Mouse (Mus musculus): ENCODE results near the gene Mtmr12. TPM values are rescaled to one million over a fixed set of nuclear protein-coding genes. Genes with fewer than 3 reads are reported as not detected.
"Not testable (repeated sequence)": the region's sequence is repeated elsewhere in the genome, so short reads cannot be mapped to it uniquely, and the experiment has no call there.

The Mtmr12 gene
- polyA plus RNA-seq (2016; fragmentation: Nextera tagmentation; extraction: Ambion mirVana): 15.4 and 15.9 TPM in 2 replicates

GRCm38 (mm10) chr15:12204319-12205159, at the start of gene Mtmr12:
TSS of gene Mtmr12 (plus strand) at chr15:12205028.
- DNase-seq (ENCODE audit: extremely low spot score, low spot score): peak; percentile 99
- H3K4me3 ChIP-seq: peak within 1 kb of the TSS; percentile 86
- H3K27ac ChIP-seq: peak within 1 kb of the TSS; percentile 92
- H3K27me3 ChIP-seq (ENCODE audit: poor library complexity, severe bottlenecking): no peaks in the 10 kb centered on the region
- peaks cover 32% of the 10 kb centered on the region for H3K4me1 ChIP-seq
- H3K36me3 ChIP-seq (replicated peaks): no peaks in the 10 kb centered on the region
- WGBS: 1% methylated on average over 58 of the region's 58 CpGs
- no peaks in the 10 kb centered on the region for H3K9me3 ChIP-seq

- Histone ChIP-seq H3K9me3 (no peaks in the 10 kb centered on the region), H3K27ac (no peak overlapping the region), H3K4me3 (no peak overlapping the region), H3K36me3 (replicated peaks) (peaks cover 95% of the 10 kb centered on the region), H3K4me1 (no peaks in the 10 kb centered on the region), H3K27me3 (ENCODE audit: poor library complexity, severe bottlenecking) (no peaks in the 10 kb centered on the region)
- no peak for DNase-seq (ENCODE audit: extremely low spot score, low spot score)
- 92% methylated on average over 5 of the region's 5 CpGs for WGBS
Observed at GRCm38 (mm10) chr15:12178126-12178525, 26.7 kb upstream of the Mtmr12 start.

- H3K27ac ChIP-seq; DNase-seq (ENCODE audit: extremely low spot score, low spot score); H3K4me3 ChIP-seq; H3K4me1 ChIP-seq; H3K27me3 ChIP-seq (ENCODE audit: poor library complexity, severe bottlenecking); H3K9me3 ChIP-seq: not testable (repeated sequence)
- 94% methylated on average over 13 of the region's 13 CpGs for WGBS
- peaks cover 98% of the 10 kb centered on the region for H3K36me3 ChIP-seq (replicated peaks)
Observed at GRCm38 (mm10) chr15:12181181-12181805, 23.5 kb upstream of the Mtmr12 start.

GRCm38 (mm10) chr15:12193880-12194816, 10.7 kb upstream of the Mtmr12 start:
- H3K4me3 ChIP-seq: no peak overlapping the region
- no peaks in the 10 kb centered on the region for H3K27me3 ChIP-seq (ENCODE audit: poor library complexity, severe bottlenecking)
- H3K4me1 ChIP-seq: peaks cover 20% of the 10 kb centered on the region
- WGBS: 72% methylated on average over 25 of the region's 25 CpGs
- peak overlapping the region; percentile 15; the same call in 1 of the 2 replicates for H3K27ac ChIP-seq
- peak; percentile 13 for DNase-seq (ENCODE audit: extremely low spot score, low spot score)
- peaks cover 21% of the 10 kb centered on the region for H3K36me3 ChIP-seq (replicated peaks)
- no peaks in the 10 kb centered on the region for H3K9me3 ChIP-seq

- Histone ChIP-seq H3K4me3 (no peak overlapping the region), H3K27me3 (ENCODE audit: poor library complexity, severe bottlenecking) (no peaks in the 10 kb centered on the region), H3K36me3 (replicated peaks) (peaks cover 17% of the 10 kb centered on the region), H3K4me1 (peaks cover 20% of the 10 kb centered on the region), H3K27ac (no peak overlapping the region), H3K9me3 (no peaks in the 10 kb centered on the region)
- 82% methylated on average over 20 of the region's 20 CpGs for WGBS
- DNase-seq (ENCODE audit: extremely low spot score, low spot score): peak; percentile 11
Observed at GRCm38 (mm10) chr15:12194817-12195735, 9.8 kb upstream of the Mtmr12 start.

- Histone ChIP-seq H3K9me3 (no peaks in the 10 kb centered on the region), H3K27ac (peak overlapping the region; percentile 65; the same call in 1 of the 2 replicates), H3K27me3 (ENCODE audit: poor library complexity, severe bottlenecking) (no peaks in the 10 kb centered on the region), H3K36me3 (replicated peaks) (peaks cover 9% of the 10 kb centered on the region), H3K4me1 (peaks cover 20% of the 10 kb centered on the region), H3K4me3 (no peak overlapping the region)
- no peak for DNase-seq (ENCODE audit: extremely low spot score, low spot score)
- 92% methylated on average over 5 of the region's 6 CpGs for WGBS
Observed at GRCm38 (mm10) chr15:12195966-12196365, 8.9 kb upstream of the Mtmr12 start.

- WGBS: 42% methylated on average over 22 of the region's 22 CpGs
- peak; percentile 63 for DNase-seq (ENCODE audit: extremely low spot score, low spot score)
- Histone ChIP-seq H3K36me3 (replicated peaks) (0 out of 2 replicates have a peak, but pooled peaks cover 2% of the 10 kb centered on the region), H3K27ac (peak overlapping the region; percentile 65), H3K27me3 (ENCODE audit: poor library complexity, severe bottlenecking) (no peaks in the 10 kb centered on the region), H3K4me1 (peaks cover 20% of the 10 kb centered on the region), H3K4me3 (peak overlapping the region; percentile 18; the same call in 1 of the 2 replicates), H3K9me3 (no peaks in the 10 kb centered on the region)
Observed at GRCm38 (mm10) chr15:12196410-12197191, 8.2 kb upstream of the Mtmr12 start.

- H3K4me1 ChIP-seq: peaks cover 20% of the 10 kb centered on the region
- 89% methylated on average over 6 of the region's 6 CpGs for WGBS
- DNase-seq (ENCODE audit: extremely low spot score, low spot score): no peak
- H3K27ac ChIP-seq: no peak overlapping the region
- H3K4me3 ChIP-seq: no peak overlapping the region
- H3K36me3 ChIP-seq (replicated peaks): no peaks in the 10 kb centered on the region
- no peaks in the 10 kb centered on the region for H3K9me3 ChIP-seq
- no peaks in the 10 kb centered on the region for H3K27me3 ChIP-seq (ENCODE audit: poor library complexity, severe bottlenecking)
Observed at GRCm38 (mm10) chr15:12197361-12197760, 7.5 kb upstream of the Mtmr12 start.

- H3K9me3 ChIP-seq: no peaks in the 10 kb centered on the region
- H3K4me3 ChIP-seq: no peak overlapping the region
- WGBS: 95% methylated on average over 7 of the region's 7 CpGs
- H3K27me3 ChIP-seq (ENCODE audit: poor library complexity, severe bottlenecking): no peaks in the 10 kb centered on the region
- no peak for DNase-seq (ENCODE audit: extremely low spot score, low spot score)
- H3K36me3 ChIP-seq (replicated peaks): no peaks in the 10 kb centered on the region
- peaks cover 23% of the 10 kb centered on the region for H3K4me1 ChIP-seq
- H3K27ac ChIP-seq: no peak overlapping the region
Observed at GRCm38 (mm10) chr15:12200021-12200420, 4.8 kb upstream of the Mtmr12 start.

- no peaks in the 10 kb centered on the region for H3K36me3 ChIP-seq (replicated peaks)
- H3K27me3 ChIP-seq (ENCODE audit: poor library complexity, severe bottlenecking): no peaks in the 10 kb centered on the region
- H3K4me1 ChIP-seq: peaks cover 27% of the 10 kb centered on the region
- no peak for DNase-seq (ENCODE audit: extremely low spot score, low spot score)
- no peak overlapping the region for H3K27ac ChIP-seq
- no peaks in the 10 kb centered on the region for H3K9me3 ChIP-seq
- no peak overlapping the region for H3K4me3 ChIP-seq
Observed at GRCm38 (mm10) chr15:12201856-12202255, 3.0 kb upstream of the Mtmr12 start.

- 82% methylated on average over 3 of the region's 3 CpGs for WGBS
Observed at GRCm38 (mm10) chr15:12202456-12202855, 2.4 kb upstream of the Mtmr12 start.

More at GRCm38 (mm10) chr15:12202456-12202855, 2.4 kb upstream of the Mtmr12 start:
- no peaks in the 10 kb centered on the region for H3K27me3 ChIP-seq (ENCODE audit: poor library complexity, severe bottlenecking)
- no peak overlapping the region for H3K4me3 ChIP-seq
- H3K4me1 ChIP-seq: peaks cover 29% of the 10 kb centered on the region
- no peaks in the 10 kb centered on the region for H3K36me3 ChIP-seq (replicated peaks)
- DNase-seq (ENCODE audit: extremely low spot score, low spot score): no peak
- no peak overlapping the region for H3K27ac ChIP-seq
- no peaks in the 10 kb centered on the region for H3K9me3 ChIP-seq

Data from forebrain, embryonic 10.5 days (tissue).